Mouse (Mus musculus) heart, adult 2 months (tissue): ENCODE measurements around the gene Camkv. TPM values are rescaled to one million over a fixed set of nuclear protein-coding genes. Genes with fewer than 3 reads are reported as not detected.

Experiments used
- DNase-seq, 2 experiments: peaks; one replicate each; pipeline ENCODE4 v3.0.0; 2021
- H3K27ac ChIP-seq: fragments of 200-600 bp; 2 replicates; pipeline ENCODE4 v1.8.1; 2022
- H3K27me3 ChIP-seq: fragments of 200-500 bp; 2 replicates; pipeline ENCODE4 v1.6.1; 2012; ENCODE audit warnings: mild to moderate bottlenecking, low read length, inconsistent platforms, mixed read lengths; ENCODE audit not compliant: control insufficient read depth, insufficient read depth
- H3K36me3 ChIP-seq: fragments of 200-500 bp; 2 replicates; pipeline ENCODE4 v1.6.1; 2012; ENCODE audit warnings: low read length, inconsistent platforms; ENCODE audit not compliant: control insufficient read depth, insufficient read depth
- H3K4me1 ChIP-seq: fragments of 200-500 bp; 2 replicates; pipeline ENCODE4 v1.6.1; 2011; ENCODE audit warnings: low read length; ENCODE audit not compliant: control insufficient read depth, insufficient read depth
- H3K4me3 ChIP-seq: fragments of 200-600 bp; 2 replicates; pipeline ENCODE4 v1.8.1; 2022
- H3K79me2 ChIP-seq: fragments of 200-500 bp; replicated peaks from 2 replicates; pipeline ENCODE4 v1.6.1; 2012; ENCODE audit warnings: mild to moderate bottlenecking, inconsistent platforms, low read length, moderate library complexity, mixed read lengths; ENCODE audit not compliant: control insufficient read depth, insufficient read depth
- H3K9ac ChIP-seq: fragments of 200-500 bp; 2 replicates; pipeline ENCODE4 v1.6.1; 2012; ENCODE audit warnings: low read depth, mild to moderate bottlenecking, control low read depth, inconsistent platforms, low read length, mixed read lengths
- CTCF ChIP-seq: fragments of 200-600 bp; IDR thresholded peaks from 2 replicates; pipeline ENCODE4 v1.8.1; 2022; ENCODE audit warnings: antibody characterized with exemption, mild to moderate bottlenecking, moderate library complexity
- EP300 ChIP-seq: fragments of 200-500 bp; IDR thresholded peaks from 2 replicates; pipeline ENCODE4 v1.6.1; 2011; ENCODE audit warnings: low read depth, low read length, control low read depth; ENCODE audit not compliant: insufficient read depth
- POLR2A ChIP-seq: fragments of 200-500 bp; IDR thresholded peaks from 2 replicates; pipeline ENCODE4 v1.6.1; 2011; ENCODE audit warnings: mild to moderate bottlenecking, low read depth, low read length, control low read depth; ENCODE audit not compliant: insufficient read depth
- WGBS: fragments of 180-500 bp; shearing (Covaris S2); methylation state at CpG from one replicate; pipeline ENCODE4 v1.1.7; 2018; 5-methylcytosine and 5-hydroxymethylcytosine counted together
- intact Hi-C: fragments of 180-260 bp; cut with DNase I; formaldehyde crosslinking; loops from one replicate; pipeline ENCODE4 v1.15.1; 2025
- polyA plus RNA-seq: library from polyadenylated mRNA; depleted of rRNA; stranded (reverse); fragments of >200 nt; gene quantifications from 2 replicates; pipeline ENCODE4 v1.2.3, GENCODE M21; 2012
- total RNA-seq, 2 experiments: library from RNA; stranded (reverse); gene quantifications; 2 replicates each; pipeline ENCODE4 v1.2.3; 2021

The Camkv gene
- total and polyA plus RNA-seq, 3 experiments: 0.02 TPM; not detected in 2

- intact Hi-C loops: loop anchor here (1.0 to 5.0 kb wide), 5 partner anchors 23 to 105 kb away; partner anchors contain the start of genes Amigo3 and Ip6k1
- H3K79me2 ChIP-seq: no peaks in the 10 kb centered on the region
- DNase-seq: no peak
- no peak overlapping the region for H3K27ac ChIP-seq
- no peak overlapping the region for H3K9ac ChIP-seq
- H3K27me3 ChIP-seq: no peaks in the 10 kb centered on the region
- no peaks in the 10 kb centered on the region for H3K36me3 ChIP-seq
- H3K4me3 ChIP-seq: no peak overlapping the region
- TF ChIP-seq CTCF: no peak
- TF ChIP-seq EP300: no peak
- TF ChIP-seq POLR2A: no peak
- H3K4me1 ChIP-seq: peaks cover 13% of the 10 kb centered on the region
- 96% methylated on average over 9 of the region's 9 CpGs for WGBS
Measured at GRCm38 (mm10) chr9:107962916-107963315, 27.4 kb downstream of the Camkv start.

GRCm38 (mm10) chr9:107963700-107964099, 28.2 kb downstream of the Camkv start:
- DNase-seq: peak; percentile 80 to 81
- H3K9ac ChIP-seq: no peak overlapping the region
- no peaks in the 10 kb centered on the region for H3K36me3 ChIP-seq
- no peaks in the 10 kb centered on the region for H3K27me3 ChIP-seq
- peak overlapping the region; percentile 45; the same call in 1 of the 2 replicates for H3K27ac ChIP-seq
- intact Hi-C loops: loop anchor here (1.0 to 5.0 kb wide), 5 partner anchors 23 to 105 kb away; partner anchors contain the start of genes Amigo3 and Ip6k1
- 8% methylated on average over 5 of the region's 5 CpGs for WGBS
- TF ChIP-seq CTCF: peak; percentile 99
- TF ChIP-seq POLR2A: 0 out of 2 replicates have a peak, but pooled peaks have one; percentile 36
- peak; percentile 99 for TF ChIP-seq EP300
- no peak overlapping the region for H3K4me3 ChIP-seq
- peaks cover 13% of the 10 kb centered on the region for H3K4me1 ChIP-seq
- no peaks in the 10 kb centered on the region for H3K79me2 ChIP-seq

GRCm38 (mm10) chr9:107964681-107965080, 29.2 kb downstream of the Camkv start:
- TF ChIP-seq EP300 (no peak), POLR2A (no peak), CTCF (no peak)
- H3K4me1 ChIP-seq: peaks cover 13% of the 10 kb centered on the region

GRCm38 (mm10) chr9:107966676-107967075, 31.2 kb downstream of the Camkv start:
- Histone ChIP-seq H3K79me2 (no peaks in the 10 kb centered on the region), H3K36me3 (no peaks in the 10 kb centered on the region), H3K4me1 (peaks cover 13% of the 10 kb centered on the region), H3K27ac (peak overlapping the region; percentile 66), H3K4me3 (no peak overlapping the region), H3K9ac (no peak overlapping the region), H3K27me3 (no peaks in the 10 kb centered on the region)
- 46% methylated on average over 10 of the region's 10 CpGs for WGBS
- no peak for DNase-seq
- intact Hi-C loops: no loop called here
- TF ChIP-seq CTCF (no peak), EP300 (0 out of 2 replicates have a peak, but pooled peaks have one; percentile 23), POLR2A (peak; percentile 59)

More at GRCm38 (mm10) chr9:107964681-107965080, 29.2 kb downstream of the Camkv start:
- Histone ChIP-seq H3K36me3 (no peaks in the 10 kb centered on the region), H3K27ac (no peak overlapping the region; the same call in 1 of the 2 replicates), H3K79me2 (no peaks in the 10 kb centered on the region), H3K4me3 (no peak overlapping the region), H3K9ac (no peak overlapping the region), H3K27me3 (no peaks in the 10 kb centered on the region)
- WGBS: 81% methylated on average over 9 of the region's 9 CpGs
- intact Hi-C loops: loop anchor here (5.0 kb wide), 1 partner anchor 38 kb away; the partner anchor contains the start of gene Ip6k1
- DNase-seq: no peak

GRCm38 (mm10) chr9:107967437-107967836, 32.0 kb downstream of the Camkv start:
- Histone ChIP-seq H3K4me3 (no peak overlapping the region), H3K27ac (peak overlapping the region; percentile 66), H3K79me2 (no peaks in the 10 kb centered on the region), H3K4me1 (peaks cover 18% of the 10 kb centered on the region), H3K36me3 (no peaks in the 10 kb centered on the region), H3K9ac (no peak overlapping the region), H3K27me3 (no peaks in the 10 kb centered on the region)
- intact Hi-C loops: no loop called here
- 54% methylated on average over 6 of the region's 6 CpGs for WGBS
- no peak for TF ChIP-seq CTCF
- no peak for TF ChIP-seq EP300
- TF ChIP-seq POLR2A: no peak
- no peak for DNase-seq

- WGBS: 92% methylated on average over 7 of the region's 7 CpGs
- H3K36me3 ChIP-seq: no peaks in the 10 kb centered on the region
- no peaks in the 10 kb centered on the region for H3K27me3 ChIP-seq
- H3K9ac ChIP-seq: no peak overlapping the region
- no peak overlapping the region; the same call in 1 of the 2 replicates for H3K27ac ChIP-seq
- H3K79me2 ChIP-seq: no peaks in the 10 kb centered on the region
- peaks cover 17% of the 10 kb centered on the region for H3K4me1 ChIP-seq
- no peak for DNase-seq
- no peak for TF ChIP-seq EP300
- TF ChIP-seq POLR2A: no peak
- no peak for TF ChIP-seq CTCF
- H3K4me3 ChIP-seq: no peak overlapping the region
- intact Hi-C loops: no loop called here
Measured at GRCm38 (mm10) chr9:107968531-107968930, 33.1 kb downstream of the Camkv start.
